Mouse (Mus musculus) C2C12 (cell line): ENCODE results near the gene Rab11fip2.

ENCODE experiments used
- CTCF ChIP-seq: IDR thresholded peaks from one replicate; pipeline ENCODE4 v1.5.1; 2011; ENCODE audit not compliant: control insufficient read depth, insufficient read depth, insufficient read length
- USF1 ChIP-seq: IDR thresholded peaks from one replicate; pipeline ENCODE4 v1.6.1; 2011; ENCODE audit warnings: low read depth, mild to moderate bottlenecking, control low read depth, moderate library complexity

DNA sequence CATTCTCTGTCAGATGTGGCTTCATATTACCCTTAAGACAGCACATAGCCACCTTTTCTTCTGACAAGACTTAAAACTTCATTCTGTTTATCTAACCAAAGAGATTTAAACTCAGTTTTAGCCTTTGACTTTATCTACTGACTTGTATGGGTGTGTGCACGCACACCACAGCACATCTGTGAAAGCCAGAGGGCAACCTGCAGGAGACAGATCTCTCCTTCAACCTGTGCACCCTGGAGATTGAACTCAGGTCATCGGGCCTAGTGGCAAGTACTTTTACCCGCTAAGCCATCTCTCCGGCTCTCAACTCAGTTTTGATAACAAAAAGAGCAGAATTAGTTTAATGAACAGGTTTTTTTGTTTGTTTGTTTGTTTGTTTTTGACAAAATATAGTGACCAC, 43.5 kb downstream of the Rab11fip2 start:
- no peak for TF ChIP-seq USF1
- no peak for TF ChIP-seq CTCF
